Mouse (Mus musculus) E14TG2a.4 (cell line): ENCODE data around the gene Ugt1a1.

Source experiments
- CTCF ChIP-seq: conservative IDR thresholded peaks from 2 replicates; pipeline ENCODE4 v1.5.1; 2014; ENCODE audit warnings: low read length
- NANOG ChIP-seq: IDR thresholded peaks from 2 replicates; pipeline ENCODE4 v1.6.1; 2014; ENCODE audit warnings: borderline replicate concordance, low read length, mixed read lengths
- POU5F1 ChIP-seq: IDR thresholded peaks from 2 replicates; pipeline ENCODE4 v1.6.1; 2014; ENCODE audit warnings: low read length, borderline replicate concordance

- no peak for TF ChIP-seq CTCF
- no peak for TF ChIP-seq POU5F1
- TF ChIP-seq NANOG, result no peak
These were observed 41.8 kb downstream of the Ugt1a1 start for GRCm38 (mm10) chr1:88253540-88253939.
